Mouse (Mus musculus) intestine, postnatal 0 days (tissue): ENCODE data around the gene Npas2. TPM values are rescaled to one million over a fixed set of nuclear protein-coding genes. Genes with fewer than 3 reads are reported as not detected.
A peak's percentile ranks its signal among the peaks of the same experiment; 100 is the strongest.

Source experiments
- ATAC-seq: fragments of 200-750 bp; cut with Nextera tagmentation; 2 replicates; pipeline ENCODE4 v1.8.0; 2017; ENCODE audit warnings: mild to moderate bottlenecking, moderate TSS enrichment, moderate library complexity
- H3K27ac ChIP-seq: fragments of 300-500 bp; sonication (generic); 2 replicates; pipeline ENCODE4 v1.5.1; 2014; ENCODE audit warnings: mild to moderate bottlenecking, low read depth, low read length, moderate library complexity
- H3K27me3 ChIP-seq: fragments of 300-500 bp; sonication (generic); replicated peaks from 2 replicates; pipeline ENCODE4 v1.6.1; 2014; ENCODE audit warnings: low read length, mixed read lengths; ENCODE audit not compliant: control insufficient read depth, insufficient read depth
- H3K36me3 ChIP-seq: fragments of 300-500 bp; sonication (generic); 2 replicates; pipeline ENCODE4 v1.6.1; 2014; ENCODE audit warnings: mild to moderate bottlenecking, moderate library complexity; ENCODE audit not compliant: control insufficient read depth, insufficient read depth
- H3K4me1 ChIP-seq: fragments of 300-500 bp; sonication (generic); replicated peaks from 2 replicates; pipeline ENCODE4 v1.6.1; 2014; ENCODE audit warnings: antibody characterized with exemption, low read length, mixed read lengths; ENCODE audit not compliant: control insufficient read depth, insufficient read depth
- H3K4me2 ChIP-seq: fragments of 300-500 bp; sonication (generic); replicated peaks from 2 replicates; pipeline ENCODE4 v1.6.1; 2014; ENCODE audit warnings: low read depth, mild to moderate bottlenecking, moderate library complexity
- H3K4me3 ChIP-seq: fragments of 300-500 bp; sonication (generic); 2 replicates; pipeline ENCODE4 v1.5.1; 2014; ENCODE audit warnings: low read depth, low read length
- H3K9ac ChIP-seq: fragments of 300-500 bp; sonication (generic); 2 replicates; pipeline ENCODE4 v1.6.1; 2014; ENCODE audit warnings: mild to moderate bottlenecking, low read depth, low read length
- H3K9me3 ChIP-seq: fragments of 300-500 bp; sonication (generic); 2 replicates; pipeline ENCODE4 v1.6.1; 2016; ENCODE audit warnings: mixed run types; ENCODE audit not compliant: control insufficient read depth
- CTCF ChIP-seq: sonication (generic); IDR thresholded peaks from 2 replicates; pipeline ENCODE4 v1.5.1; 2016; ENCODE audit warnings: low read depth, mild to moderate bottlenecking, control low read depth, antibody characterized with exemption, moderate library complexity
- WGBS: fragments of 180-500 bp; shearing (Covaris S2); extraction: QIAGEN DNeasy Blood & Tissue Kit; methylation state at CpG from one replicate; pipeline ENCODE4 v1.1.7; 2014; 5-methylcytosine and 5-hydroxymethylcytosine counted together
- polyA plus RNA-seq: library from polyadenylated mRNA; unstranded; fragments of >200 nt; fragmentation: Nextera tagmentation; extraction: Ambion mirVana; gene quantifications from 2 replicates; pipeline ENCODE4 v1.2.1, GENCODE M21; 2015

Npas2 gene
- polyA plus RNA-seq, 1 experiment from 2014 or later: 4.1 TPM

DNA sequence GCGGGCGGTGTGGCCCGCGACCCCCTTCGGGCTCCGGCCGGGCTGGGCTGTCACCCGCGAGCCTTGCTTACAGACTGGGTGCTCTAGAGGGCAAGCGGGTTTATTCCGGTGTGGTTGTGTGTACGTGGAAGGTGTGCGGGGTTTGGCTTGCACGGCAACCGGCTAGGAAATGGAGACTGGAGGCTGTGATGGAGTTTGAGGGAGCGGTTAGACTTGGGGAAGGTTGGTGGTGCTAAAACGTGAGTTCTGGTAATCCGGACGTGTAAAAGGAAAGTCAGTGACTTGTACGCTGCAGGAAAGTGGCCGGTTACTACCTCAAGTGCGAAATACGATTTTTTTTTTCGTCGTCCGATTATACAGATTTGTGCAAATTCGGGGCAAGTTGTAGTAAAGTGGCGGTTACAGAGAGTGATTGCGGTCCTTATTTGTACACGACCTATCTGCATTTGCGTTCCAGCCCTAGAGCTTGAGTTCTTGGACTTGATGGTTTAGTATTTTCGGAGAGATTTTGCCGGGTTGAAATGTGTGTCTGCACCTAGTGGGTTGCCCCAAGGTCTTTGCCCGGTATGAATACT is 174.8 kb downstream of the Npas2 start:
- Histone ChIP-seq H3K27ac (peak overlapping the region; percentile 90), H3K36me3 (peaks cover 36% of the 10 kb centered on the region), H3K4me2 (peak overlapping the region; percentile 70), H3K9ac (peak overlapping the region; percentile 93), H3K4me3 (peak overlapping the region; percentile 74), H3K27me3 (no peaks in the 10 kb centered on the region), H3K4me1 (no peaks in the 10 kb centered on the region; the same call in 1 of the 2 replicates), H3K9me3 (no peaks in the 10 kb centered on the region)
- peak; percentile 48 for ATAC-seq
- WGBS: under 1% methylated on average over 34 of the region's 34 CpGs
- no peak for TF ChIP-seq CTCF

- Histone ChIP-seq H3K4me1 (no peaks in the 10 kb centered on the region; the same call in 1 of the 2 replicates), H3K27ac (no peak overlapping the region), H3K4me2 (no peak overlapping the region), H3K27me3 (no peaks in the 10 kb centered on the region), H3K4me3 (no peak overlapping the region), H3K9ac (no peak overlapping the region), H3K9me3 (no peaks in the 10 kb centered on the region), H3K36me3 (peaks cover 50% of the 10 kb centered on the region)
- no peak for ATAC-seq
- no peak for TF ChIP-seq CTCF
- WGBS: 63% methylated on average over 6 of the region's 6 CpGs
Measured at GRCm38 (mm10) chr1:39370431-39370830, 176.9 kb downstream of the Npas2 start.

DNA sequence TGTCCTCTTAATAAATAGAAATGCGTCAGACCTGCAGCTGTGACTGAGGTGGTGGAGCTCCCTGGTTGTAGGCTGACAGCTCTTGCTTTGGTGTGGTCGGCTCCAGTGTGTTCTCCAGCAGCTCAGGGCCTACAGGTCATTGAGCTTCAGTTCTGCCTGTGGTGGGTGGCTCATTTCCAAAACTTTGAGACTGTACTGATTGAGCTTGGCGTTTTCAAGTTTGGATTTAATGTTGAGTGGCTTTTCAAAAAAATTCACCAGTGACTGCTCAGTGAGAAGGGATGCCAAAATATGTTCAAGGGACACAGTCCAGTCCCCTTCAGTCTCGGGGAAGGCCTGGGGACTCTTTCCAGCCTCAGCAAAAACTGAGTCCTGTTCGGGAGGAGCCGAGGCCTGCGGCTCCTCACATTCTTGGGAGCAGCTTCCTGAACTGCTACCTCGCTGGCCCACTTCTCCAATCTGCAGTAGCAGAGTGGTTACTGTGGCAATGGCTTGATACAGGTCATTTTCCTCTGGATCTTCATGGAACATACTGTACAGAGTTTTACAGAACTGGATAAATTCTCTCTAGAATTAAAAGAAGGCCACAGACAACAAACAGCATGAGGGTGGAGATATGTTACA is 178.8 kb downstream of the Npas2 start:
- WGBS: 74% methylated on average over 8 of the region's 8 CpGs
- Histone ChIP-seq H3K4me3 (no peak overlapping the region), H3K9ac (no peak overlapping the region), H3K36me3 (peaks cover 54% of the 10 kb centered on the region), H3K4me2 (no peak overlapping the region), H3K27me3 (no peaks in the 10 kb centered on the region), H3K4me1 (no peaks in the 10 kb centered on the region; the same call in 1 of the 2 replicates), H3K9me3 (no peaks in the 10 kb centered on the region), H3K27ac (0 out of 2 replicates have a peak overlapping the region, but pooled peaks have one; percentile 7)
- ATAC-seq: no peak
- no peak for TF ChIP-seq CTCF

DNA sequence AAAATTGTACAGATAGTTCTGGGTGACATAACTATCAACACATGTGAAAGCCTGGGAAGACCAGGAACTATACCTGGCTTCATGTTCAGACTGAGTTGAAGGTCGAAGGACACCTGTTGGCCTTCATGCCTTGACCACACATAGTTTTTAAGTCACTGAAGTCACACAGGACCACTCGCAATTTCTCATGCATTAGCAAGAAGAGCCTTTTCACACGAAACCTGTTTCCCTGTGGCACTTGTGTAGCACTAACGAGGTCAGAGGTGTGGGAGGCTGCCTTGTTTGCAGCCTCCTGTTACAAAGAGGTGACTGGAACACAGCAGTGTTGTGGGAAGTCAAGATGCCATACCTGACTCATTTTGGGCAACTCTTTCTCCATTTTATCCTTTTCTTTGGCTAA is 179.8 kb downstream of the Npas2 start:
- Histone ChIP-seq H3K4me3 (no peak overlapping the region), H3K36me3 (peaks cover 58% of the 10 kb centered on the region), H3K9ac (no peak overlapping the region), H3K4me2 (no peak overlapping the region), H3K4me1 (no peaks in the 10 kb centered on the region; the same call in 1 of the 2 replicates), H3K27ac (no peak overlapping the region), H3K27me3 (no peaks in the 10 kb centered on the region), H3K9me3 (no peaks in the 10 kb centered on the region)
- 81% methylated on average over 4 of the region's 4 CpGs for WGBS
- TF ChIP-seq CTCF: no peak
- ATAC-seq: no peak

- H3K9ac ChIP-seq: no peak overlapping the region
- H3K4me2 ChIP-seq: no peak overlapping the region
- no peak overlapping the region for H3K27ac ChIP-seq
- no peak for ATAC-seq
- no peak for TF ChIP-seq CTCF
- peaks cover 58% of the 10 kb centered on the region for H3K36me3 ChIP-seq
- H3K4me1 ChIP-seq: no peaks in the 10 kb centered on the region; the same call in 1 of the 2 replicates
- H3K4me3 ChIP-seq: no peak overlapping the region
- no peaks in the 10 kb centered on the region for H3K27me3 ChIP-seq
- H3K9me3 ChIP-seq: no peaks in the 10 kb centered on the region
- 84% methylated on average over 5 of the region's 5 CpGs for whole genome bisulfite sequencing
Measured at GRCm38 (mm10) chr1:39374231-39374809, 180.8 kb downstream of the Npas2 start.

DNA sequence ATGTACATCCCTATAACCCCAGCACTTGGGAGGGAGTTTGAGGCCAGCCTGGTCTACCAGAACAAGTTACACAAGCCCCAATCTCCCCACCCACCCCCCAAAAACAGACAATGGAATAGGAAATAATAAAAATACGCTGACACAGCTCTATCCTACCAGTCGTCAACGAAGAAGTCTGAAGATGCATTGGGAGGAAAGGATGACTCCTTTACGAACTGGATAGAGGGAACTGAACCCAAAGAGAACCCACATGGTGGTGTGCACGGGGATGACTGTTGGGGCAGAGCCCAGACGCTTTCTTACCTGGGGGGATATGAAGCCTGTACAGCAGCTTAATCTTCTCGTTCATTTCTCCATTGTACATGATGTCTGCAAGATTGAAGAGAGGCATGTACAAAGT is 182.6 kb downstream of the Npas2 start:
- TF ChIP-seq CTCF: no peak
- WGBS: 79% methylated on average over 7 of the region's 7 CpGs
- no peak overlapping the region for H3K9ac ChIP-seq
- H3K27ac ChIP-seq: no peak overlapping the region
- H3K4me3 ChIP-seq: no peak overlapping the region
- H3K27me3 ChIP-seq: no peaks in the 10 kb centered on the region
- no peaks in the 10 kb centered on the region for H3K9me3 ChIP-seq
- H3K4me1 ChIP-seq: no peaks in the 10 kb centered on the region
- no peak for ATAC-seq
- H3K4me2 ChIP-seq: no peak overlapping the region
- H3K36me3 ChIP-seq: peaks cover 46% of the 10 kb centered on the region
